Mouse (Mus musculus) cerebellum, postnatal 14 days (tissue): ENCODE results near the gene Ropn1.
A peak's percentile ranks its signal among the peaks of the same experiment; 100 is the strongest.

ENCODE experiments used
- DNase-seq, 2 experiments: peaks; one replicate each; pipeline ENCODE4 v3.0.0; 2021; ENCODE audit warnings: mixed read lengths in 2 of 2

Ropn1 gene

GRCm38 (mm10) chr16:34649621-34650020 lies at the start of gene Ropn1:
Ropn1 (plus strand) TSS chr16:34649921.
- DNase-seq: no peak

DNA sequence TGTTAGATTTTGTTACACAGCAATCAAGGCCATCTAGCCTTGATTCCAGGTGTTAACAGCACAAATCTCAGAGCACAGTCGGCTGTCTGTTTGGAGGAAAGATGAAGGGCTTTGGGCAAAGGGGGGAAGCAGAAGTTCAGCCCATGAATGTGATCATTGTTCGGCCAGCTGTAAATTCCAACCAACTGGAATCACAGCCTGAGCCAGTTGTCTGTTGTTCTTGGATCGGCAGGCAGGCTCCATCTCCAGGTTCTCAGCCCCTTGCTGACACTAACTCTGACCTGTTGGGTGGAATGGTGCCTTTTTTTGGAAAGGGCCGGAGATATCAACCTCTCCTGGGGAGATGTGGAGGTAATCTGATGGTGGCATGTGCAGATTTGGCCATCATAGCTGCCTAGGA lies 47.8 kb upstream of the Ropn1 start:
- no peak for DNase-seq

- DNase-seq: peak in 1 of 2 experiments; percentile 5
Observed at GRCm38 (mm10) chr16:34603076-34603475, 46.6 kb upstream of the Ropn1 start.

GRCm38 (mm10) chr16:34603854-34604253 lies 45.9 kb upstream of the Ropn1 start:
- no peak for DNase-seq

GRCm38 (mm10) chr16:34605679-34606078 lies 44.0 kb upstream of the Ropn1 start:
- peak; percentile 37 to 47 for DNase-seq

- DNase-seq: no peak
Observed at GRCm38 (mm10) chr16:34610137-34610536, 39.6 kb upstream of the Ropn1 start.

DNA sequence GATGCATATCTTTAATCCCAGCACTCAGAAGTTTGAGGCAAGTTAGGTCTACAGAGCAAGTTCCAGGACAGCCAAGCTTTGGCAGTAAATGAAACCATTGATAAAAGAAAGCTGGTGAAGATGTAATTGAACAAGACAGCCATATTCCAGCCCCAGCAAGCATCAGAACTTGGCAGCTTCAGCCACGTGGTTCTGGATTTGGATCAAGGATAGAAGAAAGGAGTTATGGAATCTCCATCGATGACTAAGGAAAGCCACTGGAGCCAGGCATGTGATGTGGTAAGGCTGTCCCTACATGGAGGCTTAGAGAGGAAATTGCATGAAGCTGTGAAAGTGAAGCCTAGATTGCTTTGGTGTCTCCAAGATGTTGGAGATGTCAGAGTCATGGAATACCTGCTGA lies 35.7 kb upstream of the Ropn1 start:
- DNase-seq: no peak

GRCm38 (mm10) chr16:34627591-34627990 lies 22.1 kb upstream of the Ropn1 start:
- DNase-seq: no peak

GRCm38 (mm10) chr16:34628397-34628796 lies 21.3 kb upstream of the Ropn1 start:
- no peak for DNase-seq

DNA sequence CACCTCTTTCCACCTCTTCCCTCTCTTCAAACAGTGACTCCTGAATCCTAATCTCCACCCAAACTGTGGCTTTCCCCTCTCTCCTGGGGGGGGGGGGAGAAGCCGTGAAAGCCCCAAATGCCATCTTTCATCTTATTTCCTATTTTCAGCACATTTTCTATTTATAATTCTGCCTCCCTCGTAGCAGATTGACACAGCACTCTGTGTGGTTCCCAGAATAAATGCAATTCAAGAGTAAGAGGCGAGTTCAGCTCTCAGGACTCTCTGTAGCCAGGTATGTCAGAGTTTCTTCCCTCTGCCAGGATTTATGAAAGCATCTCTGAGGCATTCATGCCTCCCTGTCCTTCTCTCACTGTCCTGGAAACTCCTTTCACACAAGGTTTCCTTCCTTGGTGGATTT lies 14.2 kb upstream of the Ropn1 start:
- no peak for DNase-seq

DNA sequence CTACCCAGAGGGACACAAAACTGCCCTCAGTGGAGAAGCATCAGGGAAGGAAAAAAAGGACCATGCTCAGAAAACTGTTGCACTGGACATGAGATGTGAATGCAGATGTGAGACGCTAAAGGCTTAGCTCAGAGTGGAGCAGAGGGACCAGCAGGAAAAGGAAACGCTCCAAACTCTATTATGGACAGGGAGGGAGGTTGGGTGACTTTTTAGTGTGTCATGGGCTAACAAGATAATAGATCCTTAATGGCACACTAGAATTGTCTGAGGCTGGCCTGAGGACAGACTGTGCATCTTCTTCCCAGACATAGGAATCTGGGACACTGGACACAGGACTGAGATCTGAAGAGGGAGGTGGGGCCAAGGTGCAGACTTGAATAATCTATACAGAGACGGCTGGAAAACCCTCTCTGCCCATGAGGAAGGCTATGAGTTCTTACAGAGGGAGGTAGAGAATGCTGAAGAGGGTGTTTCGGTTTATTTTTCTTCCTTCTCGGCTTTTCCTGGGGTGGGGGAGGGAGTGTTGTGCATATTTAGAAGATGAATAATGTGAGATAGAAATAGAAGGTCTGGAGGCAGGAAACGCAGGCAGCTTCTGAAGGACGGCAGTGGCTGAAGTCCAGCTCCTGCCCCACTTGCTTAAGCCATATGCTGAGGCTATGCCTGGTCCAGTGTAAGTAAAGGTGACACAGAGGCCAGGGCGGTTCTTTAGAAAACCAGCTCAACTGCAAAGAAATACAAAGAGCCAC lies 6.0 kb upstream of the Ropn1 start:
- DNase-seq: no peak

GRCm38 (mm10) chr16:34653023-34653422 lies 3.3 kb downstream of the Ropn1 start:
- no peak for DNase-seq

DNA sequence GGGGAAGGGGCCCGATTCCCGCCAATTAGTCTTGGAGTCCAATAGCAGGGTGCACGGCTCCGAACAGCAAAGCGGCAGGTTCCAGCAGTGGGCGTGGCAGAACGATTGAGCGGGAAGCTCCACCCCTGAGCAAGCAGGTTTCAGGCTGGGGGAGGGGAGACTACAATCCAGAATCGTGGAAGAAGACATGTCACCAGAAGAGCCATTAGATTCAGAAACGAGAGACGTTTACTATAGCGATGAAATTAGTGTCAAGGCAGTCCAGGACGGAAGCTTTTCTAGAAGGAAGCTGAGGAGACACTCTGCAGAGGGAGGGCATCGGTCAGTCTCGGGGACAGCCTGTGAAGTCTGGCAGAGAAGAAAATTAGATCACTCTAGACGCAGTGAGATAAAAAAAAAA lies 7.8 kb downstream of the Ropn1 start:
- peak in 1 of 2 experiments; percentile 13 for DNase-seq

DNA sequence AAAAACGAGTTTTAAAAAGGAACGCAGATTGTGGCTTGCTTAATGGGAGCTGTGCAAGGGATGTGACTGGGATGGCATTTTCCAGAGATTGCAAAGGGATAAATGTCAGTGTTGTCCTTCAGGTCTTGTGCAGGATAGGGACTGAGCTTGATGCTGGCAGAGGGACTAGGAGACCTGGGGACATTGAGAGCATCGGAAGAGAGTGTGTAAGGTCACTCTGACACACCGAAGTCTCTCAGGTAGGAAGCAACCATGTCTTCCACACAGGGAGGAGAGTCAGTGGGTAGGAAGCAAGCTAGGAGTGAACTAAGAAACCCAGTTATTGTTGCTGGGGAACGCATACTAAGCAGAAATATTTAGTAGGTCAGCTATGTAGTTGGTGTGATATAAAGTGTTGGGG lies 8.3 kb downstream of the Ropn1 start:
- no peak for DNase-seq

DNA sequence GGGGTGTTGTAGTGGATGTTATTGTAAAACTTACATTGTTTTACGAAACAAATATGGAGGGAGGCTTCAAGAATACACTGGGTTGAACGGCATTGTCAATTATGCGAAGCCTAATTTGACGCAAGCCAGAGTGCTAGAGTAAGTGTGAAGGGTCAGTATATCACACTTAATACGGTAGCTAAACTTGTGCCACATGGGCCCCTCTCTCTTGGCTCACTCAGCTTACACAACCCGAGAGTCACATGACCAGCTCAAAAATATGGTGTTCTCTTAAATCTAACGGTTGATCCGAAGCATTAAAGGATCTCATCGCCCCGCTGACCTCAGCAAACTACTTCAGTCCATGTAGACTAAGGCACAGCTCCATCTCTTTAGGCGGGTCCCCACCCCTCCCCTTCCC lies 8.7 kb downstream of the Ropn1 start:
- no peak for DNase-seq

GRCm38 (mm10) chr16:34664553-34664952 lies 14.8 kb downstream of the Ropn1 start:
- no peak for DNase-seq

GRCm38 (mm10) chr16:34667031-34667726 lies 17.5 kb downstream of the Ropn1 start:
- peak; percentile 86 to 89 for DNase-seq

DNA sequence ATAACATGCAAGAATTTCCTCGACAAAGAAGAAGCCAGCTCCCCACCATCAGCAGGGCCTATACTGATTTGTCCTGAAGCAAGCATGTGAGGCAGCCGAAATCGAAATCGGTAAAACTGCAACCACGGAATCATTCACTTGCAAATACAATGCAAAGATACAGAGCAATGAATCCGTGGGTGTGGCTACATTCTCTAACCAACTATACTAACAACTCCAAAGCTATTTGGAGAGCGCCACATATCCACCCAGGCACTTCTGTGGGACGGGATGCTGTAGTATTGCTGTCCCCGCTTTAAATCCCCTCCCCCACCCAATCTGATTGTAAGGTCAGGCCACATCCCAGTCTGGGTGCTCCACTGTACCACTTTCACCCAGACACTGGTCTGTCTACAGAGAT lies 18.6 kb downstream of the Ropn1 start:
- DNase-seq: no peak

DNA sequence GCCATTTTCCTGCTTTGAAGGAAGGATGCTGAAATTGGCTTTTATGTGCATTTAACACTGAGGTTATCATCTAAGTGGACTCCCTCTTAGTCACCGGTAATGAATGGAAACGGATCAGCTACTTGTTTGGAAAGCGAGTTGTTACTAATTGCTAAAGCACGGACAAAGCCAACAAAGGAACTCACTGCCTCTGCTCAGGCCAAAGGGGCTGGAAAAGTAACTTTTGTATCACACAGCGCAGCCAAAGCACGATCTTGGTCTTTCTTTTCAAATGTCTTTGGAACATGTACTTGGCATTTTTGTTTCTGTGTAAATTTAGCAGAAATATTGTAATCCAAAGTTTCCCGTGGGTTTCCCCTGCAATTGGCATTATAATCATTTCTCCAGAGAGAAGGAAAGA lies 22.2 kb downstream of the Ropn1 start:
- DNase-seq: no peak

DNA sequence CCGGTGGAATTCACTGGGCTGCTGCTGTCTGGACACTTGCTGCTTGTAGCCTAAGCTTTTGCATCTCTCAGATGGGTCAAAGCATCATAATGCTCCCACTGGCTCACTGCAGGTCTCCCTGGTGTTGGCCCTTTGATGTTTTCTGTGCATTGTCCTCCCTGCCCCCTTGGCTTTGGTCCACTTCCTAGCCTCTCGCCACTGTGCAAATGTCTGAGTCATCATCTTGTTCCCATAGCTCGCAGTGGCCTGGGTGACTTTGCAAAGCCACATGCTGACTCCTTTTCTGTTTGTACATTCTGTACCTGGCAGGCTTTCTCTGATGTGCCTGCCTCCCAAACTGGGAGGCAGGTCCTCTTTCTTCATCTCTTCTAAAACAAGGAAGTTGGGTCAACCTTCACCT lies 23.1 kb downstream of the Ropn1 start:
- no peak for DNase-seq

DNA sequence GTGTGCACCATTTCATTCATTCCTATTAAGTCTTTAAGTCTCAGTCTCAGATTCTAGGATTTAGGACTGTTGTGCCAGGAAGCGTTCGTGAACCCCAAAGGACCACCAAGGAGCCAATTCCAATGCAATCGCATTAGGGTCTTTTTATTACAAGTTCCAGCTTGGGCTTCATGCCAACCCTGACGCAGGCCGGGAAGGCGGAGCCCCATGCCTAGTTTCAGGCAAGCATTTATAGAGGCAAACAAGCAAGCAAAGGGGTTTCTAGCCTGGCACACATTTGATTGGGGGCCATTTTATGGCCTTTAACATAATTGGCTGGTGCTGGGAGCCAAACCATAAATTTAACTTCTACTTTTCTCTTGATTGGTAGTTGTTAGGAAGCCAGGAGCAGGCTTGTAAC lies 24.6 kb downstream of the Ropn1 start:
- no peak for DNase-seq

GRCm38 (mm10) chr16:34681823-34682222 lies 32.1 kb downstream of the Ropn1 start:
- no peak for DNase-seq

- no peak for DNase-seq
Observed at GRCm38 (mm10) chr16:34689879-34690278, 40.2 kb downstream of the Ropn1 start.

DNA sequence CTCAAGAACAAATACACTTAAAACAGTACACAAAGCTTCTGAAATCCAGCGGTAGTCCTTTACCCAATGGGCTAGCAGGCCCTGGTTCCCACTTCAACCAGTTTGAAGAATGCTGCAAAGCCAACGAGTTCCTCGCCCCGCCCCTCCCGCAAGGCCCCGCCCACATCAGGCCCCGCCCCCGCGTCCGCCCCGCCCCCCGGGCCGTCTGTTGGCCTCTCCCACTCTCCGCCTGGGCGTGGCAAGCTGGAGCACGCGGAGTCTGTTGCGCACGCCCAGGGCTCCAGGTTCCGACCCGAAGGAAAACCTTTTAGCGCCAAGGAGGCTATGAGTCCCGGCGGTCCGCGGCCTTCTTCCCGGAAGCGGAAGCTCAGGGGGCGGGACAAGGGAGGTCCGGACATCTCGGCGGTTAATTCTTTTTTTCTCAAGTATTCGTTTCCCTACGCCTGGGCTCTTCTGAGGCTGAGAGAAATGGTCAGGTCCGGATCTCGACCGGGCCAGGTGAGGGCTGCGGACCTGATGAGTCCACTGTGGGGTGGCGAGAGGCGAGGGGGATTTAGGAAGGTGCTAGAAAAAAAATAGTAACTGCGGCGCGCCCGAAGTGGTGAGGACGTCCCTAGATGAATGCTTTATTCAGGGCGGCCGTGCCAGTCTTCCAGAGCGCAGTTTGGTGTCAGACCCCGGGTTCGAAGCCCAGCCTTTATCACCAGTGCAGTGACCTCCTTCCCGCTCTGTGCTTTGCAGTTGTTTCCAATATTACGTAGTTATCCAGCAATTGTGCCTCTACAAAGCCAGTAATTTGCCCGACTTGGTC lies 40.8 kb downstream of the Ropn1 start, which contains the start of gene Ccdc14:
Gene Ccdc14, plus strand, starts transcription at position 283 of the 811 bp plus-strand sequence.
- peak; percentile 83 to 85 for DNase-seq
